8 mouse cellular contexts compared by ENCODE assay signal in genomic region chr3:62506488-62507205, GRCm38 (mm10). TPM values are rescaled to one million over a fixed set of nuclear protein-coding genes. Genes with fewer than 3 reads are reported as not detected.
DNase-seq lines count a peak whose midpoint lies in the region; ATAC-seq lines count a peak whose summit lies in the region.

Gene Dhx36 (minus strand): TSS chr3:62507004.

- peak; percentile 99 for ATAC-seq in megakaryocyte progenitor cell, adult 5-6 weeks (replicated peaks; ENCODE audit: poor library complexity)

- DNase-seq in adipocyte (ENCODE audit: low spot score): peak; percentile 97
- DNase-seq in embryo, embryonic 10 days (ENCODE audit: low spot score): peak; percentile 99
- DNase-seq in gastrocnemius, postnatal 10 days: peak; percentile 97
- peak; percentile 98 for DNase-seq in induced T-regulatory cell, adult 2 months (ENCODE audit: low read depth)
- peak; percentile 89 to 98 for DNase-seq in left cerebral cortex, adult 9 months (ENCODE audit: low spot score in 2 of 2)
- peak; percentile 99 for DNase-seq in right cerebral cortex, postnatal 14 days
- DNase-seq in urinary bladder, postnatal 36 days (ENCODE audit: low spot score in 2 of 2): peak; percentile 93 to 96

RNA-seq across cellular contexts. Expression of gene Dhx36, which starts in this region (rescaled TPM):
- total RNA-seq in gastrocnemius, postnatal 10 days (2021): 10 to 100 TPM; 16.6 to 22.7 TPM
- total RNA-seq in megakaryocyte progenitor cell, adult 5-6 weeks (2015): 43.2 and 46.6 TPM in 2 replicates
- total RNA-seq in megakaryocyte progenitor cell, adult 5-6 weeks (2017): 38.9 and 43.9 TPM in 2 replicates

Comparison
In these comparisons a context has a peak if more than half of its experiments do, and no peak if none do; other contexts are left out.
1. Peak in every context shown above with its lines: DNase-seq and ATAC-seq.